ENCODE assay signal across 23 mouse cellular contexts in the genomic region with DNA sequence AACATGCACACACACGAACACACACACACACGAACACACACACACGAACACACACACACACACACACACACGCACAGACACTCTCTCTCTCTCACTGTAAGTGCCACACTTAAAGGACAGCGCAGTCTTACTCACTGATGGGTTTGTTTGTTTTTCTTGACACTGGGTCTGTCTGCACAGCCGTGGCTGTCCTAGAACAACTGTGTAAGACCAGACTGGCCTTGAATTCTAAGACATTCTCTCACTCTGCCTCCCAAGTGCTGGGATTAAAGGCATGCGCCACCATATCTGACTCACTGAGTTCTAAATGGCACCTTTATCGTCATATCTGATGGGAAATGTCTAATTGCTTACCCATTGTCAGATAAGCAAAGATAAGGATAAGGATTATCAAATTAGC. TPM values are rescaled to one million over a fixed set of nuclear protein-coding genes. Genes with fewer than 3 reads are reported as not detected.
A peak's percentile ranks its signal among the peaks of the same experiment; 100 is the strongest.
DNase-seq lines count a peak whose midpoint lies in the region; ATAC-seq and TF ChIP-seq lines count a peak whose summit lies in the region.
"Had no signal": no experiment of that assay in that cellular context is flagged by ENCODE, and none has a peak within 500 bp of the region (broad histone marks: within the 10 kb centered on the region; RNA-seq: fewer than 3 reads in every experiment).

No protein-coding gene starts in this region.

- no peak overlapping the region for H3K4me2 ChIP-seq in intestine, embryonic 15.5 days (replicated peaks)
- no peak overlapping the region for H3K4me2 ChIP-seq in intestine, postnatal 0 days (replicated peaks; ENCODE audit: low read depth)
- H3K4me2 ChIP-seq: embryonic facial prominence, embryonic 13.5 days; forebrain, embryonic 12.5 days; heart, embryonic 15.5 days; hindbrain, embryonic 13.5 days had no signal

- H3K9ac ChIP-seq in intestine, embryonic 15.5 days, result no peak overlapping the region
- no peak overlapping the region for H3K9ac ChIP-seq in intestine, postnatal 0 days (ENCODE audit: low read depth, low read length)
- H3K9ac ChIP-seq: embryonic facial prominence, embryonic 13.5 days; forebrain, embryonic 12.5 days; forebrain, postnatal 0 days; heart, embryonic 15.5 days; hindbrain, embryonic 13.5 days had no signal

- peaks cover 14% of the 10 kb centered on the region for H3K36me3 ChIP-seq in intestine, embryonic 15.5 days
- peaks cover 28% of the 10 kb centered on the region for H3K36me3 ChIP-seq in intestine, postnatal 0 days (ENCODE audit: control insufficient read depth, insufficient read depth)
- peaks cover 55% of the 10 kb centered on the region for H3K36me3 ChIP-seq in C2C12 (ENCODE audit: control insufficient read depth, insufficient read depth)

- peak; percentile 12 for DNase-seq in adrenal gland, postnatal 14 days
- DNase-seq in adrenal gland, adult 8-10 months, result no peak
- no peak for DNase-seq in MN1 (ENCODE audit: low spot score)
- DNase-seq: adrenal gland, postnatal 25 days; B cell, adult 2 months; cerebellum, adult 11 months; cerebellum, adult 8-10 months; cerebellum, postnatal 14 days; forebrain, postnatal 0 days; gastrocnemius, postnatal 25 days; heart, adult 18-20 months; heart, postnatal 14 days; kidney, adult 8-10 months had no signal

- peaks cover 94% of the 10 kb centered on the region for H3K79me2 ChIP-seq in C2C12 (ENCODE audit: control insufficient read depth, insufficient read depth)

- no peak for TF ChIP-seq CTCF in intestine, postnatal 0 days (IDR thresholded peaks at IDR 0.05; ENCODE audit: low read depth)
- no peak for TF ChIP-seq CTCF in C2C12 (IDR thresholded peaks at IDR 0.05; ENCODE audit: control insufficient read depth, insufficient read depth, insufficient read length)

- no peak overlapping the region for H3K27ac ChIP-seq in intestine, embryonic 15.5 days
- no peak overlapping the region for H3K27ac ChIP-seq in intestine, postnatal 0 days (ENCODE audit: low read depth, low read length)
- H3K27ac ChIP-seq: embryonic facial prominence, embryonic 13.5 days; forebrain, embryonic 12.5 days; heart, embryonic 10.5 days; heart, embryonic 15.5 days; hindbrain, embryonic 13.5 days; hindbrain, postnatal 0 days had no signal

- WGBS in intestine, embryonic 15.5 days, result 60% methylated on average over 8 of the region's 8 CpGs
- WGBS in intestine, postnatal 0 days, result 49% methylated on average over 8 of the region's 8 CpGs

- no peak overlapping the region for H3K4me3 ChIP-seq in intestine, embryonic 15.5 days (replicated peaks)
- H3K4me3 ChIP-seq in intestine, postnatal 0 days (ENCODE audit: low read depth, low read length), result no peak overlapping the region
- H3K4me3 ChIP-seq in C2C12 (ENCODE audit: insufficient read depth, poor library complexity, severe bottlenecking), result no peak overlapping the region
- H3K4me3 ChIP-seq: embryonic facial prominence, embryonic 13.5 days; forebrain, embryonic 12.5 days; heart, embryonic 10.5 days; heart, embryonic 15.5 days; hindbrain, embryonic 13.5 days had no signal

- no peak overlapping the region for H3ac ChIP-seq in C2C12 (ENCODE audit: control insufficient read depth, insufficient read length, low read depth)

- peaks cover 12% of the 10 kb centered on the region; the same call in 1 of the 2 replicates for H3K4me1 ChIP-seq in intestine, embryonic 15.5 days (replicated peaks)
- H3K4me1 ChIP-seq in intestine, postnatal 0 days (replicated peaks; ENCODE audit: control insufficient read depth, insufficient read depth, low read length), result no peaks in the 10 kb centered on the region

- no peaks in the 10 kb centered on the region for H3K9me3 ChIP-seq in intestine, embryonic 15.5 days
- H3K9me3 ChIP-seq in intestine, postnatal 0 days (ENCODE audit: control insufficient read depth), result no peaks in the 10 kb centered on the region
- H3K9me3 ChIP-seq: embryonic facial prominence, embryonic 13.5 days; forebrain, embryonic 12.5 days; heart, embryonic 10.5 days; heart, embryonic 15.5 days; hindbrain, embryonic 13.5 days had no signal

- H3K79me3 ChIP-seq in C2C12 (ENCODE audit: low read depth), result peaks cover 76% of the 10 kb centered on the region

- peak; percentile 8; the same call in 1 of the 2 replicates for ATAC-seq in intestine, embryonic 15.5 days
- no peak for ATAC-seq in intestine, postnatal 0 days
- no peak for ATAC-seq in megakaryocyte progenitor cell, adult 5-6 weeks (replicated peaks; ENCODE audit: poor library complexity)
- ATAC-seq: forebrain, postnatal 0 days; hindbrain, postnatal 0 days had no signal

- H3K27me3 ChIP-seq in intestine, embryonic 15.5 days (replicated peaks), result no peaks in the 10 kb centered on the region
- no peaks in the 10 kb centered on the region for H3K27me3 ChIP-seq in intestine, postnatal 0 days (replicated peaks; ENCODE audit: control insufficient read depth, insufficient read depth, low read length)
- no peaks in the 10 kb centered on the region for H3K27me3 ChIP-seq in C2C12 (ENCODE audit: control insufficient read depth, insufficient read depth, insufficient read length)
- H3K27me3 ChIP-seq: embryonic facial prominence, embryonic 13.5 days; forebrain, embryonic 12.5 days; heart, embryonic 15.5 days; hindbrain, embryonic 13.5 days had no signal

TF ChIP-seq in C2C12, 6 proteins besides CTCF, POLR2A, EP300 and RAD21:
- no peak for TF ChIP-seq MAX (IDR thresholded peaks at IDR 0.05)
- peak; percentile 19 for TF ChIP-seq MYOD1 (IDR thresholded peaks at IDR 0.05; ENCODE audit: control insufficient read depth, insufficient read length, low read depth)

RNA-seq across cellular contexts. Expression of gene Ubr2, which starts 7.1 kb away (rescaled TPM):
- total RNA-seq in adrenal gland, postnatal 14 days (2021), result 73.5 and 76.3 TPM in 2 replicates
- 100 to 1,000 TPM in 1 of 4 experiments, 10 to 100 TPM in 3; 80.2 to 105 (median 91.0) TPM for total RNA-seq in adrenal gland, adult 8-10 months (2022)
- 14.1 and 15.0 TPM in 2 replicates for polyA plus RNA-seq in intestine, embryonic 15.5 days (2015; fragmentation: Nextera tagmentation; extraction: Ambion mirVana)
- 4.9 and 5.4 TPM in 2 replicates for polyA plus RNA-seq in intestine, postnatal 0 days (2015; fragmentation: Nextera tagmentation; extraction: Ambion mirVana)
- 18.1 TPM for polyA plus RNA-seq in C2C12 (2012; fragmentation: generic; extraction: Trizol)
- total RNA-seq in megakaryocyte progenitor cell, adult 5-6 weeks (2015), result 37.8 and 39.0 TPM in 2 replicates
- 25.8 and 28.3 TPM in 2 replicates for total RNA-seq in megakaryocyte progenitor cell, adult 5-6 weeks (2017)
